Mouse (Mus musculus): Measurements from ENCODE around the gene Tcf7.
"Not testable (repeated sequence)": the region's sequence is repeated elsewhere in the genome, so short reads cannot be mapped to it uniquely, and the experiment has no call there.

Gene Tcf7

DNA sequence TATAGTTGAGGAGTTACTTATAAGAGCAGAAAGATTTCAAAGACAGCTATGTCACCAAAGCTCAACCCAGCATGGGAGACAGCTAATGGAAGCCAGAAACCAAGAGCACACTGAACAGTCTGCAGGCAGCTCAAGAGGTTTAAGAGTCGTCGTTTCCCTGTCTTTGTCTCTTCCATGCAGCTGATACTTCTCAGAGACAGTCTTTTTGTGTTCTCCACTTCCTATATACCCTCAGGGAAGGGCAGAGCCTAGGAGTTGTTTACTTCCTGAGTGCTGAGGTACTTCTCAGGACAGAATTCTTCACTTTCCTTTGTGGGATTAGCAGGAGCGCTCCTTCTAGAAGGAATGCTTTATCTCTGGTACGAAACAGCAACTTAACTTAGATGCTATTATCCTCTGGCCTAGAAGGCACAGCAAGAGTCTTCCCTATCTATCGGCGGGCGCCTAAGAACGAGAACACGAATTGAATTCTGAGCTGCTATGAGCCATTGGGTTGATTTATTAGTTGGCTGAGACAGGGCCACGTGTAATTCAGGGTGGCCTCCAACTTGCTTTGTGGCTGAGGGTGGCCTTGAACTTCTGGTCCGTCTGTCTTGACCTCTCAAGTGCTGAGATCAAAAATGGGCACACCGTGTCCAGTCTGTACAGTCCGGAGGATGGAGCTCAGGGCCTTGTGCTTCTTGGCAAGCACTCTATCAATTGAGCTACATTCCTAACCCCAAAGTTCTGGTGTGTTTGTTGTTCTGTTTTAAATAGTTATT is 55.2 kb downstream of the Tcf7 start:
- DNase-seq (ENCODE audit: low spot score) = no peak

DNA sequence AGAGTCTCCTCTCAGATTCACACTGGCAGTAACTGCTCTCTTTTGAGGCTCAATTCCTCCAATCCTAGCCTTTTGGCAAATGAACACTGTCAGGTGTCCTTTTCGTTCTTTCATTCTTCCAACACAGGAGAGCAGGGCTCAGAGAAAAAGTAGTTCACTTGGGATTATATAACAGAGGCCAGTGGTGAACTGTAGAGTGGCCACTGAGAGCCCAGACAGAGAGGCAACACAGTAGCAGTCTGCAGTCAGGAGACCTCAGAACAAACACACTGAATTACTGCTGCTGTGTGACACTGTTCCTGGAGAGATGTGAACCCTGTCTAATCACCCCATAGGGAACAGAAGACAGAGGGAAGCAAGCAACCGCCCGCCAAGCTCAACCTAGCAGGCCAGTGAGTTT is 55.8 kb downstream of the Tcf7 start:
- no peak for DNase-seq (ENCODE audit: low spot score)

DNA sequence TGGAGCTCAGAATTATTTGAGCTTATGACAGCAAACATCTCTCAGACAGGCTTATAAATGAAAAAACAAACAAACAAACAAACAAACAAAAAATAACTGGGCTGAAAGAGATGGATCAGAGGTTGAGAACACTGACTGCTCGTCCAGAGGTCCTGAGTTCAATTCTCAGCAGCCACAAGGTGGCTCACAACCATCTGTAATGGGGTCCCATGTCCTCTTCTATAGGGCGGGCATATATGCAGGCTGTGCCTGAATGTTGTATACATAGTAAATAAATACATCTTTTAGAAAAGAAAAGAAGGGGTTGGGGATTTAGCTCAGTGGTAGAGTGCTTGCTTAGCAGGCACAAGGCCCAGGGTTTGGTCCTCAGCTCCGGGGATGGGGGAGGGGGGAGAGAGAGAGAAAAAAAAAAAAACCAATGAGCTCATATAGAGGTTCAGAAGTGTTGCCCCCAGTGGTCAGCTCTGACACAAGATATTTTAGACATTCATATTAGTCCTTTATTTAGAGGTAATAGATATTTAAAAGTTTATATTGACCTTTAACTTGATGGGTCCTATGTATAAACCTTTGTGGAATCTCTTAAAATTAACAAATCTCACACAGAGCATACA is 56.7 kb downstream of the Tcf7 start:
- DNase-seq (ENCODE audit: low spot score) = no peak

DNA sequence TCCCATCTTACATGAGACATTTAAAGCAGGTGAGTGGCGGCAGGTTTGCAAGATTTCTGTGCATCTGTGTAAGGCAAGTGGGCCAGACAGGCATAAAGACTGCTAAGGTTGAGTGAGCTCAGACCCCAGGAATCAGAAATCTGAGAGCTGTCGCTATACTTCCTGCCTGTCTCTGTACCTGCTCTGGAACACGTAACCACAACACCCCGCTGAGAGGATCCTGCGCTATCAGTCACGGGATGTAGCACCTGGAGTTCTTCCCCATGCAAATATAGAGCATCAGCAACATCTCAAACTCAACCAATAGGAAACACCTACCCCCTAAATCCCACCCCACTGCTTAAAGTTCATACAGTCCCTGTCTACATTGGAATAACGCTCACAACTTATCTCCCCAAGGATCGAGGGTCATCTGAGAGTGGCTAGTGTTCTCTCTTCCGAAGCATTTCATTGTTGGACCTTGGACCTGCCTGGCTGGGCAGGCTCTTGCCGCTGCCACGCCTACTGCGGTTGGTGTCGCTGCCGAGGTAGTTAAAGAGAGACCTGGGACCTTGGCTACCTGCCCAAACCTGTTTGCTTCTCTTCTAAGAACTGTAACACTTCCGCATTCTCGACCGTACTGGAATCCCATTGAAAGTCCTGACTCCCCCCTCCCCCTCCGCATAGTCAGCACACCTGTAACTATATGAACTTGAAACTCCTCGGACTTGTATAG is 58.7 kb downstream of the Tcf7 start:
- no peak for DNase-seq (ENCODE audit: low spot score)

DNA sequence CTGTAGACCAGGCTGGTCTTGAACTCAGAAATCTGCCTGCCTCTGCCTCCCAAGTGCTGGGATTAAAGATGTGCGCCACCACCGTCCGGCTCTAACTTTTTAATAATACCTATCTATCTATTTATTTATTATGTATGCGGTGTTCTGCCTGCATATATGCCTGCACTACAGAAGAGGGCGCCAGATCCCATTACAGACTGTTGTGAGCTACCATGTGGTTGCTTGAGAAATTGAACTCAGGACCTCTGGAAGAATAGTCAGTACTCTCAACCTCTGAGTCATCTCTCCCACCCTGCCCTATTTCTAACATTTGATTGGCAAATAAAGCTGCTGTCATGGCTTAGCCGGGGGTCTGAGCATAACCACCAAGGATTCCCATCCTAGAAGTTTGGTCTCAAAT is 59.9 kb downstream of the Tcf7 start:
- DNase-seq (ENCODE audit: low spot score) = peak; percentile 11

DNA sequence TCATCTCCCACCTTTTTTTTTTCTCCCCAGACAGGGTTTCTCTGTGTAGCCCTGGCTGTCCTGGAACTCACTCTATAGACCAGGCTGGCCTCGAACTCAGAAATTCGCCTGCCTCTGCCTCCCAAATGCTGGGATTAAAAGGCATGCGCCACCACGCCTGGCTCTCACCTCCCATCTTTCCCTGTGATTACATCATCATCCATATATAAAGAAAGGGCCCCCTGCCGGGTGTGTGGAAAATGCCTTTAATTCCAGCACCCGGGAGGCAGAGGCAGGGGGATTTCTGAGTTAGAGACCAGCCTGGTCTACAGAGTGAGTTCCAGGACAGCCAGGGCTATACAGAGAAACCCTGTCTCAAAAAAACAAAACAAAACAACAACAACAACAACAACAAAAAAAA is 60.9 kb downstream of the Tcf7 start:
- DNase-seq (ENCODE audit: low spot score) = not testable (repeated sequence)

DNA sequence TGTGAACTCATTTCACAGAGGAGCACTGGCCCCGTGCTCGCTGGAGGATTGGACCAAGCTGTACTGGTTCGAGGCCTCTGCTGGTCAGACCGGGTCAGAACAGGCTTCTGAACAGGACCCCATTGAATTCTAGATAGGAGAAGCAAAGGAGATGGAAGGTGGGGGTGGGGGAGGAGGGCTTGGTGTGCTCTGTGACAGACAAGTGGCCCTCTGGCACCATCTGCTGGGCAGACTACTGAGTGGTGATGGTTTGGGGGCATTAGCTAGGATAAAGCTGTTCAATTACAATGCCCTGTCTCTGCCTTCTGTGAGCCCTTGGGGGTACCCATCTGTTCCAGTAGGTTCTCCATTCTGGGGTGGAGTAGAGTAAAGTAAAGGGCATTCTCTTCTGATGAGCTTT is 62.5 kb downstream of the Tcf7 start:
- peak; percentile 20 for DNase-seq (ENCODE audit: low spot score)

DNA sequence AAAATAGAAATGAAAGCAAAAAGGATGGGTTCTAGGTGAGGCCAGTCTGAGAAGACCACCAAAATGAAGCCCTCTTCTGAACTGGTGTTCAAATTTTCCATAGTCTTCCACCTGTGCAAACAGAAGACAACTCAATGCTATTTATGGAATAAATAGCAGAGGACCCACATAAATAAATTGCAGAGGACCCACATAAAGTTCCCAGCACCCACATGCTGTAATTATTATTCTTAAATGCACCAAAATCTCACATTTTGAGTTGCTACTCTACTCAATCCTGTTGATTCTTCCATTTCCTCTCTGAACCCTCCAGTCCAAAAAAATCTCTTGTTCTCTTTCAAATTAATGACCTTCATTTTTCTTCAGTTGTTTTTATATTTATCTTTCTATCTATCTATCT is 68.9 kb downstream of the Tcf7 start, which contains the start of gene Olfr1371:
Gene Olfr1371, minus strand, starts transcription at position 101 of the 400 bp plus-strand sequence.
- DNase-seq (ENCODE audit: low spot score) = no peak
